Comparison of ENCODE assay signal across 13 mouse cellular contexts in genomic region chr15:80630711-80631110, GRCm38 (mm10). TPM values are rescaled to one million over a fixed set of nuclear protein-coding genes. Genes with fewer than 3 reads are reported as not detected.
A peak's percentile ranks its signal among the peaks of the same experiment; 100 is the strongest.
DNase-seq lines count a peak whose midpoint lies in the region; ATAC-seq lines count a peak whose summit lies in the region.
"Had no signal": no experiment of that assay in that cellular context is flagged by ENCODE, and none has a peak within 500 bp of the region (broad histone marks: within the 10 kb centered on the region; RNA-seq: fewer than 3 reads in every experiment).

No protein-coding gene starts in this region.

- no peak for DNase-seq in kidney, adult 8-10 months
- DNase-seq in induced T-regulatory cell, adult 2 months (ENCODE audit: low read depth) = peak; percentile 48
- DNase-seq in thymus, postnatal 10 days (ENCODE audit: low spot score in 2 of 2) = peak; percentile 67 to 72
- DNase-seq: cerebellum, adult 18-20 months had no signal

- H3K4me3 ChIP-seq in kidney, embryonic 15.5 days (replicated peaks) = no peak overlapping the region
- H3K4me3 ChIP-seq in midbrain, embryonic 12.5 days = no peak overlapping the region
- no peak overlapping the region for H3K4me3 ChIP-seq in midbrain, embryonic 13.5 days (replicated peaks)

- H3K4me2 ChIP-seq in kidney, embryonic 15.5 days = peak overlapping the region; percentile 33; the same call in 1 of the 2 replicates
- peak overlapping the region; percentile 9; the same call in 1 of the 2 replicates for H3K4me2 ChIP-seq in midbrain, embryonic 12.5 days (replicated peaks)
- no peak overlapping the region; the same call in 1 of the 2 replicates for H3K4me2 ChIP-seq in midbrain, embryonic 13.5 days (replicated peaks)

- no peak overlapping the region for H3K27ac ChIP-seq in kidney, embryonic 15.5 days
- no peak overlapping the region for H3K27ac ChIP-seq in midbrain, embryonic 12.5 days (replicated peaks)
- H3K27ac ChIP-seq in midbrain, embryonic 13.5 days = no peak overlapping the region
- H3K27ac ChIP-seq: hindbrain, postnatal 0 days; liver, embryonic 14.5 days had no signal

- no peak overlapping the region for H3K9ac ChIP-seq in kidney, embryonic 15.5 days
- no peak overlapping the region for H3K9ac ChIP-seq in midbrain, embryonic 12.5 days (replicated peaks)
- no peak overlapping the region for H3K9ac ChIP-seq in midbrain, embryonic 13.5 days (replicated peaks)
- H3K9ac ChIP-seq: liver, embryonic 14.5 days had no signal

- H3K36me3 ChIP-seq in kidney, embryonic 15.5 days = no peaks in the 10 kb centered on the region
- no peaks in the 10 kb centered on the region for H3K36me3 ChIP-seq in midbrain, embryonic 12.5 days
- H3K36me3 ChIP-seq in midbrain, embryonic 13.5 days = no peaks in the 10 kb centered on the region

- no peaks in the 10 kb centered on the region for H3K27me3 ChIP-seq in kidney, embryonic 15.5 days
- no peaks in the 10 kb centered on the region for H3K27me3 ChIP-seq in midbrain, embryonic 12.5 days
- no peaks in the 10 kb centered on the region for H3K27me3 ChIP-seq in midbrain, embryonic 13.5 days

- H3K4me1 ChIP-seq in kidney, embryonic 15.5 days = peaks cover 10% of the 10 kb centered on the region
- peaks cover 5% of the 10 kb centered on the region; the same call in 1 of the 2 replicates for H3K4me1 ChIP-seq in midbrain, embryonic 12.5 days
- H3K4me1 ChIP-seq in midbrain, embryonic 13.5 days (replicated peaks) = peaks cover 10% of the 10 kb centered on the region

- ATAC-seq in kidney, embryonic 15.5 days (replicated peaks; ENCODE audit: low FRiP score) = no peak
- no peak for ATAC-seq in midbrain, embryonic 12.5 days (ENCODE audit: low FRiP score, low read depth)
- ATAC-seq in midbrain, embryonic 13.5 days = no peak
- ATAC-seq in megakaryocyte-erythroid progenitor cell, adult 5-6 weeks (replicated peaks; ENCODE audit: low FRiP score, low TSS enrichment, poor library complexity, severe bottlenecking) = no peak
- no peak for ATAC-seq in cerebellum, adult (ENCODE audit: insufficient number of reproducible peaks, low FRiP score, low TSS enrichment)
- ATAC-seq: forebrain, embryonic 14.5 days; hindbrain, postnatal 0 days had no signal

- 40% methylated on average over 14 of the region's 14 CpGs for WGBS in kidney, embryonic 15.5 days
- 45% methylated on average over 14 of the region's 14 CpGs for WGBS in midbrain, embryonic 12.5 days
- WGBS in midbrain, embryonic 13.5 days = 41% methylated on average over 14 of the region's 14 CpGs

- no peaks in the 10 kb centered on the region for H3K9me3 ChIP-seq in kidney, embryonic 15.5 days (replicated peaks)
- 0 out of 2 replicates have a peak, but pooled peaks cover 2% of the 10 kb centered on the region for H3K9me3 ChIP-seq in midbrain, embryonic 12.5 days
- no peaks in the 10 kb centered on the region for H3K9me3 ChIP-seq in midbrain, embryonic 13.5 days

RNA-seq across cellular contexts. Expression of gene Fam83f, which starts 40.9 kb away (rescaled TPM):
- 3.8 and 4.1 TPM in 2 replicates for polyA plus RNA-seq in kidney, embryonic 15.5 days (2015; fragmentation: Nextera tagmentation; extraction: Ambion mirVana)
- 0.33 and 0.60 TPM in 2 replicates for polyA plus RNA-seq in midbrain, embryonic 12.5 days (2016; fragmentation: Nextera tagmentation; extraction: Ambion mirVana)
- 0.19 and 0.27 TPM in 2 replicates for polyA plus RNA-seq in midbrain, embryonic 13.5 days (2015; fragmentation: Nextera tagmentation; extraction: Ambion mirVana)
- total RNA-seq in megakaryocyte-erythroid progenitor cell, adult 5-6 weeks (2014; fragmentation: Nextera tagmentation) = not detected in 2 replicates
- total RNA-seq in megakaryocyte-erythroid progenitor cell, adult 5-6 weeks (2017) = not detected in 2 replicates
- polyA plus RNA-seq: activated CD4-positive, CD25-positive, alpha-beta regulatory T cell, adult 4 months; forebrain, embryonic 14.5 days had no signal

RNA-seq across cellular contexts. Expression of gene Grap2, which starts 58.3 kb away (rescaled TPM):
- 0.51 and 1.4 TPM in 2 replicates for polyA plus RNA-seq in kidney, embryonic 15.5 days (2015; fragmentation: Nextera tagmentation; extraction: Ambion mirVana)
- polyA plus RNA-seq in midbrain, embryonic 12.5 days (2016; fragmentation: Nextera tagmentation; extraction: Ambion mirVana) = 3.0 and 3.7 TPM in 2 replicates
- 1.0 and 1.6 TPM in 2 replicates for polyA plus RNA-seq in midbrain, embryonic 13.5 days (2015; fragmentation: Nextera tagmentation; extraction: Ambion mirVana)
- 2.0 and 7.1 TPM in 2 replicates for total RNA-seq in megakaryocyte-erythroid progenitor cell, adult 5-6 weeks (2014; fragmentation: Nextera tagmentation)
- 1.1 and 7.0 TPM in 2 replicates for total RNA-seq in megakaryocyte-erythroid progenitor cell, adult 5-6 weeks (2017)

Comparison
In these comparisons a context has a peak if more than half of its experiments do, and no peak if none do; other contexts are left out.
1. DNase-seq: peak in induced T-regulatory cell, adult 2 months (single experiment) and thymus, postnatal 10 days (2 of 2); none in kidney, adult 8-10 months (0 of 2).